Mouse (Mus musculus): ENCODE data around the gene Fgf4.

GRCm38 (mm10) chr7:144861056-144861768 is 14.0 kb downstream of the Fgf4 start:
- TF ChIP-seq TBP (conservative IDR thresholded peaks at IDR 0.05; ENCODE audit: low read depth, low read length) (no peak), CTCF (conservative IDR thresholded peaks at IDR 0.05 in 1 of 2, IDR thresholded peaks at IDR 0.05 in 1 of 2; ENCODE audit: low read depth in 2 of 2, low read length in 2 of 2) (no peak), POLR2A (IDR thresholded peaks at IDR 0.05; ENCODE audit: low read depth, low read length) (no peak), POLR2AphosphoS2 (IDR thresholded peaks at IDR 0.05; ENCODE audit: low read depth, low read length) (no peak), NRF1 (IDR thresholded peaks at IDR 0.05; ENCODE audit: low read depth, low read length) (no peak)
